In genomic region chr9:21411669-21412550, GRCm38 (mm10) we compare ENCODE assay signal across 8 mouse cellular contexts. TPM values are rescaled to one million over a fixed set of nuclear protein-coding genes. Genes with fewer than 3 reads are reported as not detected.
DNase-seq lines count a peak whose midpoint lies in the region; ATAC-seq and TF ChIP-seq lines count a peak whose summit lies in the region.

Gene Qtrt1 (plus strand): TSS chr9:21411837.

- no peaks in the 10 kb centered on the region for H3K9me3 ChIP-seq in E14TG2a.4 (ENCODE audit: low read length)
- H3K9me3 ChIP-seq in forebrain, embryonic 13.5 days (replicated peaks), result no peaks in the 10 kb centered on the region
- no peaks in the 10 kb centered on the region for H3K9me3 ChIP-seq in liver, postnatal 0 days (ENCODE audit: low read length)
- no peaks in the 10 kb centered on the region for H3K9me3 ChIP-seq in neural tube, embryonic 14.5 days (ENCODE audit: control insufficient read depth, low read length)

- peak within 1 kb of the TSS; percentile 95 for H3K4me3 ChIP-seq in E14TG2a.4 (replicated peaks; ENCODE audit: low read length)
- peak within 1 kb of the TSS; percentile 78 for H3K4me3 ChIP-seq in forebrain, embryonic 13.5 days
- H3K4me3 ChIP-seq in liver, postnatal 0 days (ENCODE audit: low read depth, low read length), result peak within 1 kb of the TSS; percentile 86
- H3K4me3 ChIP-seq in neural tube, embryonic 14.5 days (ENCODE audit: low read depth, low read length), result peak within 1 kb of the TSS; percentile 63

- peak; percentile 97 for ATAC-seq in forebrain, embryonic 13.5 days
- ATAC-seq in liver, postnatal 0 days, result peak; percentile 96
- ATAC-seq in neural tube, embryonic 14.5 days (ENCODE audit: low read depth), result peak; percentile 97

- no peaks in the 10 kb centered on the region for H3K27me3 ChIP-seq in E14TG2a.4 (ENCODE audit: insufficient read depth, low read length)
- H3K27me3 ChIP-seq in forebrain, embryonic 13.5 days, result no peaks in the 10 kb centered on the region
- H3K27me3 ChIP-seq in liver, postnatal 0 days (ENCODE audit: insufficient read depth, low read length), result no peaks in the 10 kb centered on the region
- no peaks in the 10 kb centered on the region for H3K27me3 ChIP-seq in neural tube, embryonic 14.5 days (ENCODE audit: control insufficient read depth, insufficient read depth, low read length)

- peak within 1 kb of the TSS; percentile 84 for H3K9ac ChIP-seq in forebrain, embryonic 13.5 days
- H3K9ac ChIP-seq in liver, postnatal 0 days (replicated peaks), result peak within 1 kb of the TSS; percentile 83
- peak within 1 kb of the TSS; percentile 71 for H3K9ac ChIP-seq in neural tube, embryonic 14.5 days (replicated peaks; ENCODE audit: low read depth, low read length)

- no peak for TF ChIP-seq CTCF in E14TG2a.4 (conservative IDR thresholded peaks at IDR 0.05; ENCODE audit: low read length)
- no peak for TF ChIP-seq CTCF in liver, postnatal 0 days (IDR thresholded peaks at IDR 0.05; ENCODE audit: low read depth)

- H3K27ac ChIP-seq in forebrain, embryonic 13.5 days, result peak within 1 kb of the TSS; percentile 73
- peak within 1 kb of the TSS; percentile 82 for H3K27ac ChIP-seq in liver, postnatal 0 days (ENCODE audit: low read depth)
- H3K27ac ChIP-seq in neural tube, embryonic 14.5 days (ENCODE audit: low read depth, low read length), result peak within 1 kb of the TSS; percentile 63

- 2% methylated on average over 53 of the region's 53 CpGs for WGBS in forebrain, embryonic 13.5 days
- WGBS in large intestine, adult 2 months, result 1% methylated on average over 53 of the region's 53 CpGs
- 1% methylated on average over 53 of the region's 53 CpGs for WGBS in liver, postnatal 0 days (ENCODE audit: insufficient replicate concordance)
- 2% methylated on average over 53 of the region's 53 CpGs for WGBS in neural tube, embryonic 14.5 days

- H3K4me1 ChIP-seq in E14TG2a.4 (replicated peaks; ENCODE audit: low read depth, low read length), result peaks cover 44% of the 10 kb centered on the region
- H3K4me1 ChIP-seq in forebrain, embryonic 13.5 days, result peaks cover 22% of the 10 kb centered on the region
- H3K4me1 ChIP-seq in liver, postnatal 0 days (ENCODE audit: insufficient read depth), result peaks cover 17% of the 10 kb centered on the region
- H3K4me1 ChIP-seq in neural tube, embryonic 14.5 days (ENCODE audit: control insufficient read depth, insufficient read depth, low read length), result peaks cover 4% of the 10 kb centered on the region; the same call in 1 of the 2 replicates

- H3K36me3 ChIP-seq in E14TG2a.4 (ENCODE audit: insufficient read depth, low read length), result peaks cover 56% of the 10 kb centered on the region
- H3K36me3 ChIP-seq in forebrain, embryonic 13.5 days (ENCODE audit: poor library complexity, severe bottlenecking), result peaks cover 36% of the 10 kb centered on the region
- H3K36me3 ChIP-seq in liver, postnatal 0 days (replicated peaks; ENCODE audit: insufficient read depth, low read length), result peaks cover 4% of the 10 kb centered on the region
- peaks cover 2% of the 10 kb centered on the region; the same call in 1 of the 2 replicates for H3K36me3 ChIP-seq in neural tube, embryonic 14.5 days (ENCODE audit: control insufficient read depth, insufficient read depth, low read length)

- peak; percentile 93 for DNase-seq in c-Kit-positive CD71-positive TER-119-positive erythroid progenitor cells, embryonic 14.5 days (ENCODE audit: low spot score)
- DNase-seq in heart, postnatal 10 days, result peak; percentile 86 to 87
- peak; percentile 84 for DNase-seq in large intestine, adult 2 months (ENCODE audit: low read depth, low spot score)
- DNase-seq in liver, postnatal 0 days, result peak; percentile 90
- peak; percentile 82 for DNase-seq in testis, postnatal 10 days (ENCODE audit: low spot score)

- no peak for TF ChIP-seq EP300 in liver, postnatal 0 days (IDR thresholded peaks at IDR 0.05; ENCODE audit: low read depth)

- peak within 1 kb of the TSS; percentile 86 for H3K4me2 ChIP-seq in forebrain, embryonic 13.5 days
- H3K4me2 ChIP-seq in liver, postnatal 0 days (ENCODE audit: low read depth, low read length), result peak within 1 kb of the TSS; percentile 98
- H3K4me2 ChIP-seq in neural tube, embryonic 14.5 days (ENCODE audit: low read depth, low read length), result peak within 1 kb of the TSS; percentile 89

- intact Hi-C loops in heart, postnatal 10 days (cut with DNase I), result loop anchor here (2.0 kb wide), 2 partner anchors 57 to 99 kb away; partner anchors contain the start of gene Ap1m2

RNA-seq across cellular contexts. Expression of gene Qtrt1, which starts in this region (rescaled TPM):
- polyA plus RNA-seq in forebrain, embryonic 13.5 days (2015; fragmentation: Nextera tagmentation; extraction: Ambion mirVana), result 46.9 and 55.9 TPM in 2 replicates
- 10 to 100 TPM; 10.6 to 11.5 TPM for total RNA-seq in heart, postnatal 10 days (2021)
- polyA plus RNA-seq in large intestine, adult 2 months (2012; rRNA removed), result 35.5 and 42.5 TPM in 2 replicates
- polyA plus RNA-seq in liver, postnatal 0 days (2015; fragmentation: Nextera tagmentation; extraction: Ambion mirVana), result 11.3 and 13.7 TPM in 2 replicates
- polyA plus RNA-seq in neural tube, embryonic 14.5 days (2014; fragmentation: Nextera tagmentation; extraction: Ambion mirVana), result 43.7 and 48.9 TPM in 2 replicates

Comparison
In these comparisons a context has a peak if more than half of its experiments do, and no peak if none do; other contexts are left out.
1. Peak in every context shown above with its lines: DNase-seq, ATAC-seq, H3K4me3 ChIP-seq and H3K27ac ChIP-seq.